Mouse (Mus musculus) heart, adult 10 weeks (tissue): ENCODE results near the gene Mllt1. TPM values are rescaled to one million over a fixed set of nuclear protein-coding genes. Genes with fewer than 3 reads are reported as not detected.

Source experiments
- polyA plus RNA-seq: library from polyadenylated mRNA; stranded (reverse); fragments of 350-450 nt; fragmentation: Illumina TruSeq; extraction: RNeasy Lipid Tissue Mini Kit (QIAGEN cat#74804); gene quantifications from one replicate; pipeline ENCODE4 v1.2.3, GENCODE M21; 2014; ENCODE audit warnings: low read depth, low replicate concordance

The Mllt1 gene
- 23.8 TPM for polyA plus RNA-seq

DNA sequence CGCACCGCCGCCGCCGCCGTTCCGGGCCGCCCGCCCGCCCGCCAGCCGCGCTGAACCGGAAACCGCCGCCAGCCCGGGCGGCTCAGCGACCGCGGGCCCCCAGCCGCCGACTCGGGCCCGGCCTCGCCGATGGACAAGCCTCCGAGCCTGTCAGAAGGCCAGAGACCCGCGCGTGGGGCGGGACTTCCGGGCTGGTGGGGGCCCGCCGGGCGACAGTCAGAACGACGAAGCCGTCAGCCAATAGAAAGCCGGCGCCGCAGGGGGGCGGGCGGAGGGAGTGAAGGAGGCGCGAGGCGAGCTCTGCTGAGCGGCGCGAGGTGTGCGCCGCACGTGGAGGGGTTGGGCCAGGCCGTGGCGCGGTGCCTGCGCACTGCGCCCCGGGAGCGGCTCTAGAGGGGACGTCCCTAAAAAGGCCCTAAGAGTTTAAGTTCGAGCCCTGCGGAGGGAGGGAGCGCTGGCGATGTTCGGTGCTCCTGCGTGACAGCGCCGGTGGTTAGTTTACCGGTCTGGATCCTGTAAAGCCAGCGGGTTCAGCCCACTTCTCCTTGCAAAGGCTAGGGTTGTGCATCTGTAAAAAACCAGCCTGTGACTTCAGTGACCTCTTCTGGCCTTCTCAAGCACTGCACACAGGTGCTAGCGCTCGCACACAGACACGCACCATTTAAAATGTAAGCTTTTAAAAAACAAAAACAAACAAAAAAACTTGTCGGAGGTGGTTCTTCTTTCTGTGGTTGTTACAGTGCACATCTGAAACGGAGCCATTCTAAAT is at the start of gene Mllt1:
TSS of gene Mllt1 (minus strand) at position 53 of the 769 bp plus-strand sequence.

GRCm38 (mm10) chr17:56982013-56982412 is 46.8 kb upstream of the Mllt1 start, which contains the start of gene Acer1:
Acer1 (minus strand) TSS chr17:56982126.

DNA sequence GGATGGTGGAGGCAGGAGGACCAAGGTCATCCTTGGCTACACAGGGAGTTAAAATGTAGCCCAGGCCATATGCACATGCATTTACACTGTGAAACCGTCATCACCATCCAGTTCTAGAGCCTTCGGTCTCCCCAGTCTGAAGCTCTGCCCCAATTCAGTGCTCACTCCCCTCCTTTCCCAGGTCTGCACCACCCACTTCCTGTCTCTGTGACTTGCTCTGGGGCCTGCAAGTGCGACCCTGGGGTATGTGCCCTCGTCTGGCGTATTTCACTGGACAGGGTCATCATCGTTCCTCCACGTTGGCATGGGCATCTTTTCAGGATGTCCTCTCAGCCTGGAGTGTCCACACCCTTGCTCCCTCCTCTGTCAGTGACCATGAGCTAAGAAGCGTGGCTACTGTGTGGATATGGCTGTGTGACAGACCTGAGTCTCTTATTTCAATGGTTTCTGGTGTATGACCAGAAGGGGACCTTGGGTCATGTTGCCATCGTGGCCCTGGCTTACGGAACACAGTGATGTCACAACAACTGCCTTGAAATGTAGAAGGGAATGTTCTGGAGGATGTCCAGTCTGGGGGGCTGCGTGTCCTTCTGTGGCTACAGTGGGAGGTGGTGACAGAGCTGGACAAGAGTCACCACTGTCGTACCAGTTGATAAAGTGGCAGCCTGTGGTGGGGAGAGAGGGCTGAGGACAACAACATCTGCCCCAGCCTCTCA is 60.1 kb downstream of the Mllt1 start, which contains the start of gene 1700061G19Rik:
TSS of gene 1700061G19Rik (plus strand) at position 542 of the 716 bp plus-strand sequence.

DNA sequence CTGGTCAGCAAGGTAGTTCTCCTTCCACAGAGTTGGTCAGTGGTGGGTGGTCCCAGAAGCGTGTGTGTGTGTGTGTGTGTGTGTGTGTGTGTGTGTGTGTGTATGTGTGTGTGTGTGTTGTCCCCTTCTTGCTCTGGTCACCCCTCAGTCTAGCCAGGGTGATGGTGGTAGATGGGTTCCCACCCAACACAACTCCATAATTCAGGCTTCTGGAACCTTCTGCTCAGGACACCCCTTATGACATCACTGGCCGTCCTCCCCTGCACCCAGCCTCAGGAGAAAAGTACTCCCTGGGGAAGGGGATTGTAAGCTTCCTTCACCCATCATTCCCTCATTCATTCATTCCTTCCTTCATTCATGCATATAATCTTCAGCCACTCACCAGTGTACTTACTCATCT is 61.0 kb downstream of the Mllt1 start, which contains the start of gene Acsbg2:
TSS of gene Acsbg2 (minus strand) at position 211 of the 400 bp plus-strand sequence.

Other genes starting within 250 kb of the Mllt1 start
- 933 TPM for gene Ndufa11, start 217.6 kb downstream of the Mllt1 start, polyA plus RNA-seq
- gene Vmac, start 217.4 kb downstream of the Mllt1 start, polyA plus RNA-seq, result 5.9 TPM
- 10.2 TPM for gene Nrtn, start 177.9 kb downstream of the Mllt1 start, polyA plus RNA-seq
- 21.5 TPM for gene Dus3l, start 170.7 kb downstream of the Mllt1 start, polyA plus RNA-seq
- gene Prr22, start 165.2 kb downstream of the Mllt1 start, polyA plus RNA-seq, result 1.6 TPM
- gene Rfx2, start 104.4 kb downstream of the Mllt1 start, polyA plus RNA-seq, result 4.3 TPM
- gene Acsbg2, start 61.0 kb downstream of the Mllt1 start, polyA plus RNA-seq, result not detected
- gene 1700061G19Rik, start 59.9 kb downstream of the Mllt1 start, polyA plus RNA-seq, result not detected
- gene Acer1, start 46.7 kb upstream of the Mllt1 start, polyA plus RNA-seq, result not detected
- 107 TPM for gene Clpp, start 54.9 kb upstream of the Mllt1 start, polyA plus RNA-seq
- 73.4 TPM for gene Alkbh7, start 61.9 kb upstream of the Mllt1 start, polyA plus RNA-seq
- not detected for gene Pspn, start 64.6 kb upstream of the Mllt1 start, polyA plus RNA-seq
- 29.0 TPM for gene Gtf2f1, start 75.9 kb upstream of the Mllt1 start, polyA plus RNA-seq
- not detected for gene Gm17949, start 76.1 kb upstream of the Mllt1 start, polyA plus RNA-seq
- gene Khsrp, start 96.1 kb upstream of the Mllt1 start, polyA plus RNA-seq, result 25.9 TPM
- gene Slc25a41, start 106.2 kb upstream of the Mllt1 start, polyA plus RNA-seq, result not detected
- not detected for gene Crb3, start 123.7 kb upstream of the Mllt1 start, polyA plus RNA-seq
- 64.1 TPM for gene Slc25a23, start 124.4 kb upstream of the Mllt1 start, polyA plus RNA-seq
- 1.5 TPM for gene Dennd1c, start 143.1 kb upstream of the Mllt1 start, polyA plus RNA-seq
- gene Tubb4a, start 152.4 kb upstream of the Mllt1 start, polyA plus RNA-seq, result 3.6 TPM
- gene Tnfsf9, start 169.9 kb upstream of the Mllt1 start, polyA plus RNA-seq, result 1.9 TPM
- not detected for gene Cd70, start 214.4 kb upstream of the Mllt1 start, polyA plus RNA-seq